Mouse (Mus musculus): ENCODE data around the gene Cep83. TPM values are rescaled to one million over a fixed set of nuclear protein-coding genes. Genes with fewer than 3 reads are reported as not detected.

The Cep83 gene
- total and polyA plus RNA-seq, 3 experiments = 23.9 to 231 (median 25.9) TPM

DNA sequence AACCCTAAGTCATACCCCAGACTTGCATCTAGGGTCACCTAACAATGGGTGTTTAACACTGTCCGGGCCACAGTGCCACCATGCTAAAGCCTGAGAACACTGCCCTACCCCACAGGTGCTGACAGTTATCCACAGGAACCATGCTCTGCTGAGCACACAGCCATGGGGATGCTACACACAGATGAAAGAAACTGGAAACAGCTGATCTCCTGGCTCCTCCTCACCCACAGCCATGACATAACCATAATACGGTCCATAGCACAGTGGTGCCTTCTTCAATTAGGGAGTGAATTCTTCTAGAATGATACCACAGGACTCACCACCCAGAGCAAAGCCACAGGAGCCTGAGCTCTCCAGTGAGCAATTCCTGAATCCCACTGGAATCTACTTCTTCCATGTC, 137.5 kb downstream of the Cep83 start:
- Histone ChIP-seq H3K36me3 (ENCODE audit: control insufficient read depth in 1 of 2, insufficient read depth in 2 of 2, low read length in 2 of 2) (peaks cover 20 to 23% of the 10 kb centered on the region in 2 experiments), H3K27me3 (ENCODE audit: control insufficient read depth in 1 of 2, insufficient read depth in 2 of 2, low read length in 2 of 2) (no peaks in the 10 kb centered on the region), H3K4me1 (ENCODE audit: control insufficient read depth in 1 of 2, insufficient read depth in 2 of 2, low read length in 2 of 2) (peaks cover 10 to 18% of the 10 kb centered on the region in 2 experiments; a peak in 3 of 4 replicates), H3K27ac (ENCODE audit: control insufficient read depth, low read depth, low read length) (no peak overlapping the region), H3K9ac (ENCODE audit: control insufficient read depth, low read depth, low read length, poor library complexity, severe bottlenecking) (no peak overlapping the region), H3K79me2 (ENCODE audit: control insufficient read depth, insufficient read depth, low read length, poor library complexity) (no peaks in the 10 kb centered on the region), H3K9me3 (replicated peaks; ENCODE audit: insufficient read depth, low read length) (no peaks in the 10 kb centered on the region), H3K4me3 (ENCODE audit: control insufficient read depth in 1 of 2, insufficient read depth in 1 of 2, low read depth in 2 of 2, low read length in 2 of 2) (no peak overlapping the region)
- TF ChIP-seq ELF1 (IDR thresholded peaks at IDR 0.05; ENCODE audit: low read depth, low read length) (no peak), TBP (IDR thresholded peaks at IDR 0.05; ENCODE audit: low read depth, low read length) (no peak), ZC3H11A (IDR thresholded peaks at IDR 0.05; ENCODE audit: low read depth, low read length) (no peak), ZMIZ1 (IDR thresholded peaks at IDR 0.05; ENCODE audit: low read depth, low read length) (no peak), MEF2A (IDR thresholded peaks at IDR 0.05; ENCODE audit: extremely low read depth, insufficient replicate concordance, low read depth, low read length, poor library complexity, severe bottlenecking) (no peak), MAZ (IDR thresholded peaks at IDR 0.05; ENCODE audit: low read depth, low read length) (no peak), MAX (IDR thresholded peaks at IDR 0.05; ENCODE audit: low read length) (no peak), JUND (IDR thresholded peaks at IDR 0.05; ENCODE audit: low read depth, low read length) (no peak), POLR2AphosphoS5 (IDR thresholded peaks at IDR 0.05; ENCODE audit: borderline replicate concordance, low read depth, low read length) (no peak)
- no peak for DNase-seq (ENCODE audit: low read depth, low spot score)

DNA sequence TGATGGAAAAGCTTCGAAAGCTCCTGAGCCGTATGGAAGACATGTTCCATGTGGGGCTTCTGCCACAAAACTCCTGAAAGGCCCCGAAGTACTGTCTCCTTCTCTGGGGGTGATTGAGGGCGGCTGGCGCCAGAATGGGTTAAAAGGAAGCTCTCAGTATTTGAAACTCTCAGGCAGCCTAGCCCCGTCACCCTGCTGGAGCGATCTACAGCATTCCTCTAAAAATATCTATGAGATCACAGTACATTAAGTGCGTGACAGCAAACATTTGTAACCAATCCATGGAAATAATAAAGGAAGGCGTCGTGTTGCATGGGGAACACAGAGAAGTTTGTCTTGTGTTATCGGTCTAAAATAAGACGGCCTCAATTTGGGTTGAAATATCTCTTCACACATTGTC, 138.0 kb downstream of the Cep83 start:
- peaks cover 10 to 18% of the 10 kb centered on the region in 2 experiments; a peak in 3 of 4 replicates for H3K4me1 ChIP-seq (ENCODE audit: control insufficient read depth in 1 of 2, insufficient read depth in 2 of 2, low read length in 2 of 2)
- H3K4me3 ChIP-seq (ENCODE audit: control insufficient read depth in 1 of 2, insufficient read depth in 1 of 2, low read depth in 2 of 2, low read length in 2 of 2) = no peak overlapping the region
- TF ChIP-seq ZKSCAN1 (IDR thresholded peaks at IDR 0.05; ENCODE audit: low read depth, low read length) = no peak
- TF ChIP-seq NELFE (IDR thresholded peaks at IDR 0.05; ENCODE audit: low read depth, low read length) = no peak
- no peak for TF ChIP-seq MXI1 (IDR thresholded peaks at IDR 0.05; ENCODE audit: low read depth, low read length)
- no peak for TF ChIP-seq CHD2 (IDR thresholded peaks at IDR 0.05; ENCODE audit: low read length)
- TF ChIP-seq RCOR1 (IDR thresholded peaks at IDR 0.05; ENCODE audit: low read depth, low read length) = no peak
- TF ChIP-seq MAFK (IDR thresholded peaks at IDR 0.05; ENCODE audit: borderline replicate concordance, low read depth, low read length) = no peak
- no peak for TF ChIP-seq BHLHE40 (IDR thresholded peaks at IDR 0.05; ENCODE audit: borderline replicate concordance, low read depth, low read length)
- TF ChIP-seq MYB (IDR thresholded peaks at IDR 0.05; ENCODE audit: low read depth, low read length) = no peak
- TF ChIP-seq POLR2A (IDR thresholded peaks at IDR 0.05; ENCODE audit: control insufficient read depth in 1 of 2, insufficient read depth in 1 of 2, low read depth in 1 of 2, low read length in 2 of 2, poor library complexity in 1 of 2) = no peak
- no peak for TF ChIP-seq GABPA (IDR thresholded peaks at IDR 0.05; ENCODE audit: low read depth, low read length)
- H3K79me2 ChIP-seq (ENCODE audit: control insufficient read depth, insufficient read depth, low read length, poor library complexity) = no peaks in the 10 kb centered on the region
- no peak for DNase-seq (ENCODE audit: low read depth, low spot score)
- H3K9me3 ChIP-seq (replicated peaks; ENCODE audit: insufficient read depth, low read length) = no peaks in the 10 kb centered on the region
- no peak overlapping the region for H3K27ac ChIP-seq (ENCODE audit: control insufficient read depth, low read depth, low read length)
- peaks cover 20 to 23% of the 10 kb centered on the region in 2 experiments for H3K36me3 ChIP-seq (ENCODE audit: control insufficient read depth in 1 of 2, insufficient read depth in 2 of 2, low read length in 2 of 2)
- H3K9ac ChIP-seq (ENCODE audit: control insufficient read depth, low read depth, low read length, poor library complexity, severe bottlenecking) = no peak overlapping the region
- no peaks in the 10 kb centered on the region for H3K27me3 ChIP-seq (ENCODE audit: control insufficient read depth in 1 of 2, insufficient read depth in 2 of 2, low read length in 2 of 2)

Data from MEL (cell line).